Mouse (Mus musculus) kidney, adult 2 months (tissue): ENCODE results near the gene Mns1. TPM values are rescaled to one million over a fixed set of nuclear protein-coding genes. Genes with fewer than 3 reads are reported as not detected.
A peak's percentile ranks its signal among the peaks of the same experiment; 100 is the strongest.

Experiments used
- DNase-seq: peaks from one replicate; pipeline ENCODE4 v3.0.0; 2021
- H3K27ac ChIP-seq: fragments of 200-500 bp; 2 replicates; pipeline ENCODE4 v1.5.1; 2012; ENCODE audit warnings: low read depth, low read length, control low read depth, inconsistent platforms; ENCODE audit not compliant: insufficient read depth
- H3K27me3 ChIP-seq: fragments of 200-500 bp; replicated peaks from 2 replicates; pipeline ENCODE4 v1.6.1; 2012; ENCODE audit warnings: mild to moderate bottlenecking, moderate library complexity, low read length, inconsistent platforms; ENCODE audit not compliant: control insufficient read depth, insufficient read depth
- H3K36me3 ChIP-seq: fragments of 200-500 bp; 2 replicates; pipeline ENCODE4 v1.6.1; 2012; ENCODE audit warnings: mild to moderate bottlenecking, moderate library complexity, low read length, inconsistent platforms; ENCODE audit not compliant: control insufficient read depth, insufficient read depth
- H3K4me1 ChIP-seq: fragments of 200-500 bp; 2 replicates; pipeline ENCODE4 v1.6.1; 2011; ENCODE audit warnings: low read length; ENCODE audit not compliant: control insufficient read depth, insufficient read depth
- H3K4me3 ChIP-seq: fragments of 200-500 bp; 2 replicates; pipeline ENCODE4 v1.5.1; 2011; ENCODE audit warnings: mild to moderate bottlenecking, low read depth, low read length, control low read depth; ENCODE audit not compliant: insufficient read depth
- CTCF ChIP-seq: fragments of 200-500 bp; conservative IDR thresholded peaks from 2 replicates; pipeline ENCODE4 v1.5.1; 2011; ENCODE audit warnings: low read depth, mild to moderate bottlenecking, control low read depth, low read length, moderate library complexity, mixed read lengths; ENCODE audit not compliant: insufficient read depth, insufficient read length
- POLR2A ChIP-seq: fragments of 200-500 bp; IDR thresholded peaks from one replicate; pipeline ENCODE4 v1.6.1; 2011; ENCODE audit warnings: low read depth, low read length, control low read depth
- WGBS: fragments of 180-500 bp; shearing (Covaris S2); methylation state at CpG from one replicate; pipeline ENCODE4 v1.1.7; 2018; 5-methylcytosine and 5-hydroxymethylcytosine counted together
- polyA plus RNA-seq: library from polyadenylated mRNA; depleted of rRNA; stranded (reverse); fragments of >200 nt; gene quantifications from 2 replicates; pipeline ENCODE4 v1.2.3, GENCODE M21; 2012; rRNA removed

Gene Mns1
- polyA plus RNA-seq, 1 experiment, result 0.11 TPM

GRCm38 (mm10) chr9:72489131-72489530 is 51.3 kb downstream of the Mns1 start:
- no peak for TF ChIP-seq CTCF
- TF ChIP-seq POLR2A, result no peak
- H3K4me3 ChIP-seq, result no peak overlapping the region
- no peak overlapping the region for H3K27ac ChIP-seq
- no peak for DNase-seq
- WGBS, result 91% methylated on average over 5 of the region's 5 CpGs
- peaks cover 3% of the 10 kb centered on the region; the same call in 1 of the 2 replicates for H3K4me1 ChIP-seq
- H3K36me3 ChIP-seq, result no peaks in the 10 kb centered on the region
- no peaks in the 10 kb centered on the region for H3K27me3 ChIP-seq

- no peaks in the 10 kb centered on the region for H3K36me3 ChIP-seq
- TF ChIP-seq POLR2A, result peak; percentile 18
- TF ChIP-seq CTCF, result no peak
- peak; percentile 96 for DNase-seq
- peaks cover 3% of the 10 kb centered on the region; the same call in 1 of the 2 replicates for H3K4me1 ChIP-seq
- 0 out of 2 replicates have a peak overlapping the region, but pooled peaks have one; percentile 13 for H3K27ac ChIP-seq
- no peaks in the 10 kb centered on the region for H3K27me3 ChIP-seq
- peak overlapping the region; percentile 95 for H3K4me3 ChIP-seq
- WGBS, result under 1% methylated on average over 32 of the region's 32 CpGs
Measured at GRCm38 (mm10) chr9:72491559-72492193, 53.9 kb downstream of the Mns1 start.

GRCm38 (mm10) chr9:72492194-72492565 is 54.4 kb downstream of the Mns1 start, which contains the start of gene Tex9:
Tex9 (minus strand) TSS chr9:72492212.
- Histone ChIP-seq H3K4me3 (peak within 1 kb of the TSS; percentile 95), H3K27me3 (no peaks in the 10 kb centered on the region), H3K4me1 (peaks cover 3% of the 10 kb centered on the region; the same call in 1 of the 2 replicates), H3K27ac (0 out of 2 replicates have a peak within 1 kb of the TSS, but pooled peaks have one; percentile 13), H3K36me3 (no peaks in the 10 kb centered on the region)
- DNase-seq, result no peak
- TF ChIP-seq CTCF, result no peak
- no peak for TF ChIP-seq POLR2A
- 9% methylated on average over 6 of the region's 6 CpGs for WGBS

GRCm38 (mm10) chr9:72493465-72493864 is 55.7 kb downstream of the Mns1 start:
- DNase-seq, result no peak
- TF ChIP-seq CTCF (no peak), POLR2A (no peak)
- peaks cover 3% of the 10 kb centered on the region; the same call in 1 of the 2 replicates for H3K4me1 ChIP-seq
- no peak overlapping the region for H3K4me3 ChIP-seq
- WGBS, result 92% methylated on average over 2 of the region's 2 CpGs
- H3K27ac ChIP-seq, result no peak overlapping the region
- no peaks in the 10 kb centered on the region for H3K27me3 ChIP-seq
- H3K36me3 ChIP-seq, result no peaks in the 10 kb centered on the region

GRCm38 (mm10) chr9:72493984-72494685 is 56.3 kb downstream of the Mns1 start:
- no peak overlapping the region for H3K4me3 ChIP-seq
- no peaks in the 10 kb centered on the region for H3K27me3 ChIP-seq
- no peak for TF ChIP-seq POLR2A
- no peak for TF ChIP-seq CTCF
- peaks cover 3% of the 10 kb centered on the region; the same call in 1 of the 2 replicates for H3K4me1 ChIP-seq
- H3K27ac ChIP-seq, result no peak overlapping the region
- WGBS, result 75% methylated on average over 3 of the region's 3 CpGs
- no peaks in the 10 kb centered on the region for H3K36me3 ChIP-seq
- DNase-seq, result peak; percentile 27

GRCm38 (mm10) chr9:72496691-72497090 is 58.9 kb downstream of the Mns1 start:
- Histone ChIP-seq H3K4me3 (no peak overlapping the region), H3K27ac (no peak overlapping the region), H3K4me1 (peaks cover 3% of the 10 kb centered on the region; the same call in 1 of the 2 replicates), H3K27me3 (no peaks in the 10 kb centered on the region), H3K36me3 (no peaks in the 10 kb centered on the region)
- WGBS, result 65% methylated on average over 2 of the region's 2 CpGs
- no peak for DNase-seq
- TF ChIP-seq POLR2A (no peak), CTCF (no peak)

GRCm38 (mm10) chr9:72497171-72497570 is 59.4 kb downstream of the Mns1 start:
- peaks cover 2% of the 10 kb centered on the region; the same call in 1 of the 2 replicates for H3K4me1 ChIP-seq
- H3K4me3 ChIP-seq, result no peak overlapping the region
- H3K27ac ChIP-seq, result no peak overlapping the region
- no peaks in the 10 kb centered on the region for H3K36me3 ChIP-seq
- no peaks in the 10 kb centered on the region for H3K27me3 ChIP-seq
- no peak for DNase-seq
- 85% methylated on average over 3 of the region's 3 CpGs for WGBS
- TF ChIP-seq CTCF, result no peak
- no peak for TF ChIP-seq POLR2A

Other genes starting within 250 kb of the Mns1 start
- 7.6 and 8.2 TPM in 2 replicates for gene Zfp280d, start 163.2 kb upstream of the Mns1 start, polyA plus RNA-seq
- 3.0 and 3.4 TPM in 2 replicates for gene Tex9, start 54.2 kb downstream of the Mns1 start, polyA plus RNA-seq
- 5.9 and 6.4 TPM in 2 replicates for gene Rfx7, start 94.2 kb downstream of the Mns1 start, polyA plus RNA-seq
- 104 and 118 TPM in 2 replicates for gene Nedd4, start 224.3 kb downstream of the Mns1 start, polyA plus RNA-seq